ENCODE assay signal across 8 mouse cellular contexts in the genomic region with DNA sequence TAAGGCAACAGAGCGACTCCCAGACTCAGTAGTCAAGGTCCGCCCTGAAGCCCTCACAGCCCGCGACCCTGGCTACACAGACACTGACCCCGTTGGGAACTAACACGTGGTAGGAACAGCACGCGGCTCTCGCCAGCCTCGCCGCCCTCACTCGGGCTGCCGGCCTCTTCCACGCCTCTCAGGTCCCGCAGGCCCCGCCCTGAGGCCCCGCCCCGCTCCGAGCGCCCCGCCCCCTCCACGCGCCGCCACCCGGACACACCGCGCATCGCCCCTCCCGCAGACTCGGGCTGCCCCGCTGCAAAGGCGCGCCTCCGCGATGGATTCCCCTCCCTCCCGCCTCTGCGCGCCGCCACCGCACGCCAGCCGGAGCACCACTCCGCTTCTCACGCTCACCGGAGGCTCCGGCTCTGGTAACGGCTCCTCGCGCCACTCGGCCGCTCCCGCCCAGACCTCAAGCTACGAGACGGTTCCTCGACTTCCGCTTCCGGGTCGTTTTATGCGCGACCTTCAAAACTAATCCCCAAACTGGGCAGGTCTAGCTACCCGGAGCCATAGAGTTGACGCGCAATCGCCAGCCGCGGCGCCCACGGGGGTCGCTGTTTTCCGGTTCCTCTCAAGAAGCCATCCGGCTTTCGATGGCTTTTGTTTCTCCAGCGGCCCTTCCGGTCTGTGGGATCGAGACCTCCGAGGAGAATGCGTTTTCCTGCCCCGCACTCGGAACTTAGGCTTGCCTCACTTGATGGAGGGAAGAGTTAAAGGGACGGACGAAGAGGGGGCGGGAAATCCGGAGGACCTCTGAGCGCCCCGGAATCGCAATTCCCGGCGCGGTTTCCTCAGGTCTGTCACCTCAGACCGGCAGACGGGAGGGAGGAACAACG. TPM values are rescaled to one million over a fixed set of nuclear protein-coding genes. Genes with fewer than 3 reads are reported as not detected.
A peak's percentile ranks its signal among the peaks of the same experiment; 100 is the strongest.
DNase-seq lines count a peak whose midpoint lies in the region; ATAC-seq and TF ChIP-seq lines count a peak whose summit lies in the region.

A gene (plus strand): TSS at position 567 of the 878 bp plus-strand sequence.

- H3K9me3 ChIP-seq in embryonic facial prominence, embryonic 14.5 days (ENCODE audit: control insufficient read depth, low read length) = no peaks in the 10 kb centered on the region
- no peaks in the 10 kb centered on the region for H3K9me3 ChIP-seq in limb, embryonic 13.5 days
- H3K9me3 ChIP-seq in midbrain, embryonic 16.5 days (replicated peaks; ENCODE audit: control insufficient read depth, low read length, poor library complexity, severe bottlenecking) = no peaks in the 10 kb centered on the region

- H3K27me3 ChIP-seq in embryonic facial prominence, embryonic 14.5 days (replicated peaks; ENCODE audit: control insufficient read depth, insufficient read depth, low read length) = no peaks in the 10 kb centered on the region
- H3K27me3 ChIP-seq in heart, adult 2 months (ENCODE audit: control insufficient read depth, insufficient read depth, low read length) = no peaks in the 10 kb centered on the region
- no peaks in the 10 kb centered on the region for H3K27me3 ChIP-seq in limb, embryonic 13.5 days
- no peaks in the 10 kb centered on the region for H3K27me3 ChIP-seq in midbrain, embryonic 16.5 days (ENCODE audit: control insufficient read depth, insufficient read depth, low read depth, low read length)

- peaks cover 13% of the 10 kb centered on the region for H3K4me1 ChIP-seq in embryonic facial prominence, embryonic 14.5 days (ENCODE audit: control insufficient read depth, insufficient read depth, low read length)
- peaks cover 10% of the 10 kb centered on the region for H3K4me1 ChIP-seq in heart, adult 2 months (ENCODE audit: control insufficient read depth, insufficient read depth, low read length)
- H3K4me1 ChIP-seq in limb, embryonic 13.5 days = peaks cover 24% of the 10 kb centered on the region
- H3K4me1 ChIP-seq in midbrain, embryonic 16.5 days (ENCODE audit: control insufficient read depth, insufficient read depth, low read length) = peaks cover 15% of the 10 kb centered on the region

- H3K4me2 ChIP-seq in embryonic facial prominence, embryonic 14.5 days (ENCODE audit: low read depth, low read length) = peak within 1 kb of the TSS; percentile 95
- H3K4me2 ChIP-seq in limb, embryonic 13.5 days (replicated peaks) = peak within 1 kb of the TSS; percentile 93
- peak within 1 kb of the TSS; percentile 95 for H3K4me2 ChIP-seq in midbrain, embryonic 16.5 days (ENCODE audit: low read length)

- TF ChIP-seq CTCF in heart, adult 2 months (IDR thresholded peaks at IDR 0.05) = peak; percentile 59

- intact Hi-C loops in heart, adult 2 months (cut with DNase I) = loop anchor here (1.0 to 2.0 kb wide), 4 partner anchors 22 to 120 kb away; a partner anchor contains a TSS

- H3K79me2 ChIP-seq in heart, adult 2 months (replicated peaks; ENCODE audit: control insufficient read depth, insufficient read depth, low read length) = peaks cover 6% of the 10 kb centered on the region

- peaks cover 47% of the 10 kb centered on the region for H3K36me3 ChIP-seq in embryonic facial prominence, embryonic 14.5 days (ENCODE audit: control insufficient read depth, insufficient read depth, low read length)
- no peaks in the 10 kb centered on the region for H3K36me3 ChIP-seq in heart, adult 2 months (ENCODE audit: control insufficient read depth, insufficient read depth, low read length)
- peaks cover 55% of the 10 kb centered on the region for H3K36me3 ChIP-seq in limb, embryonic 13.5 days
- peaks cover 18% of the 10 kb centered on the region for H3K36me3 ChIP-seq in midbrain, embryonic 16.5 days (ENCODE audit: control insufficient read depth, insufficient read depth, low read length)

- peak within 1 kb of the TSS; percentile 97 for H3K4me3 ChIP-seq in embryonic facial prominence, embryonic 14.5 days (ENCODE audit: low read depth, low read length)
- peak within 1 kb of the TSS; percentile 91 for H3K4me3 ChIP-seq in heart, adult 2 months
- peak within 1 kb of the TSS; percentile 99 for H3K4me3 ChIP-seq in limb, embryonic 13.5 days
- H3K4me3 ChIP-seq in midbrain, embryonic 16.5 days (ENCODE audit: low read depth, low read length) = peak within 1 kb of the TSS; percentile 97

- peak; percentile 30; the same call in 1 of the 2 replicates for TF ChIP-seq POLR2A in heart, adult 2 months (IDR thresholded peaks at IDR 0.05; ENCODE audit: insufficient read depth, low read depth, low read length)

- peak within 1 kb of the TSS; percentile 83 for H3K9ac ChIP-seq in embryonic facial prominence, embryonic 14.5 days (ENCODE audit: low read depth, low read length)
- H3K9ac ChIP-seq in heart, adult 2 months (ENCODE audit: low read depth, low read length) = peak within 1 kb of the TSS; percentile 83
- H3K9ac ChIP-seq in limb, embryonic 13.5 days = peak within 1 kb of the TSS; percentile 91
- H3K9ac ChIP-seq in midbrain, embryonic 16.5 days (ENCODE audit: low read depth, low read length) = peak within 1 kb of the TSS; percentile 84

- ATAC-seq in embryonic facial prominence, embryonic 14.5 days (ENCODE audit: low read depth) = peak; percentile 96
- ATAC-seq in limb, embryonic 13.5 days (ENCODE audit: low FRiP score, low read depth) = peak; percentile 97
- ATAC-seq in midbrain, embryonic 16.5 days = peak; percentile 95

- under 1% methylated on average over 64 of the region's 92 CpGs for WGBS in embryonic facial prominence, embryonic 14.5 days
- under 1% methylated on average over 85 of the region's 92 CpGs for WGBS in heart, adult 2 months
- WGBS in limb, embryonic 13.5 days = under 1% methylated on average over 78 of the region's 92 CpGs
- WGBS in midbrain, embryonic 16.5 days = under 1% methylated on average over 77 of the region's 92 CpGs

- DNase-seq in 3T3-L1 (ENCODE audit: low read depth, low spot score) = peak; percentile 99
- peak; percentile 79 to 96 for DNase-seq in adrenal gland, postnatal 4 days (ENCODE audit: low spot score in 2 of 2)
- DNase-seq in embryonic facial prominence, embryonic 14.5 days (ENCODE audit: low spot score) = peak; percentile 99
- DNase-seq in heart, adult 2 months = peak; percentile 94 to 96
- DNase-seq in kidney, adult 8-10 months = peak; percentile 91 to 95
- peak; percentile 94 to 96 for DNase-seq in spleen, postnatal 10 days (ENCODE audit: low spot score in 2 of 2)

- peak within 1 kb of the TSS; percentile 94 for H3K27ac ChIP-seq in embryonic facial prominence, embryonic 14.5 days (replicated peaks; ENCODE audit: low read depth, low read length)
- peak within 1 kb of the TSS; percentile 91 for H3K27ac ChIP-seq in heart, adult 2 months
- H3K27ac ChIP-seq in limb, embryonic 13.5 days = peak within 1 kb of the TSS; percentile 95
- H3K27ac ChIP-seq in midbrain, embryonic 16.5 days (ENCODE audit: low read length) = peak within 1 kb of the TSS; percentile 94

- TF ChIP-seq EP300 in heart, adult 2 months (IDR thresholded peaks at IDR 0.05; ENCODE audit: insufficient read depth, low read depth, low read length) = 0 out of 2 replicates have a peak, but pooled peaks have one; percentile 13

RNA-seq across cellular contexts. Expression of the gene that starts here (rescaled TPM):
- total RNA-seq in adrenal gland, postnatal 4 days (2021) = 10 to 100 TPM; 36.5 to 42.2 TPM
- polyA plus RNA-seq in embryonic facial prominence, embryonic 14.5 days (2014; fragmentation: Nextera tagmentation; extraction: Ambion mirVana) = 35.0 and 35.7 TPM in 2 replicates
- 10 to 100 TPM; 16.3 to 19.5 TPM for total RNA-seq in heart, adult 2 months (2021)
- 18.5 and 28.1 TPM in 2 replicates for polyA plus RNA-seq in heart, adult 2 months (2012; rRNA removed)
- 54.9 and 62.3 TPM in 2 replicates for polyA plus RNA-seq in limb, embryonic 13.5 days (2015; fragmentation: Nextera tagmentation; extraction: Ambion mirVana)
- 36.6 and 38.3 TPM in 2 replicates for polyA plus RNA-seq in midbrain, embryonic 16.5 days (2015; fragmentation: Nextera tagmentation; extraction: Ambion mirVana)

Comparison
In these comparisons a context has a peak if more than half of its experiments do, and no peak if none do; other contexts are left out.
1. Peak in every context shown above with its lines: DNase-seq, ATAC-seq, H3K4me3 ChIP-seq and H3K27ac ChIP-seq.